Mouse (Mus musculus): Measurements from ENCODE around the gene Thnsl2.

GRCm38 (mm10) chr6:71172812-71173580, 28.8 kb upstream of the Thnsl2 start:
- TF ChIP-seq POLR2A (IDR thresholded peaks at IDR 0.05; ENCODE audit: insufficient read length, low read depth) (no peak), USF1 (IDR thresholded peaks at IDR 0.05; ENCODE audit: low read depth) (no peak), MAX (IDR thresholded peaks at IDR 0.05; ENCODE audit: low read depth) (no peak), CEBPB (IDR thresholded peaks at IDR 0.05; ENCODE audit: insufficient read depth, poor library complexity, severe bottlenecking) (no peak), MYOD1 (IDR thresholded peaks at IDR 0.05; ENCODE audit: control insufficient read depth in 1 of 3, insufficient read length in 2 of 3, low read depth in 2 of 3) (no peak), E2F4 (IDR thresholded peaks at IDR 0.05; ENCODE audit: insufficient read depth) (no peak), TCF12 (IDR thresholded peaks at IDR 0.05; ENCODE audit: insufficient read depth, poor library complexity, severe bottlenecking) (no peak)

All from myocyte (in vitro differentiated cells).